Mouse (Mus musculus) pancreas, adult 10 weeks (tissue): ENCODE measurements around the gene 4921511C20Rik. TPM values are rescaled to one million over a fixed set of nuclear protein-coding genes. Genes with fewer than 3 reads are reported as not detected.

Experiments used
- polyA plus RNA-seq: library from polyadenylated mRNA; stranded (reverse); fragments of 350-450 nt; fragmentation: Illumina TruSeq; extraction: RNeasy Lipid Tissue Mini Kit (QIAGEN cat#74804); gene quantifications from one replicate; pipeline ENCODE4 v1.2.3, GENCODE M21; 2015; ENCODE audit warnings: low read depth, low replicate concordance; ENCODE audit not compliant: insufficient read depth

4921511C20Rik gene
- not detected for polyA plus RNA-seq

DNA sequence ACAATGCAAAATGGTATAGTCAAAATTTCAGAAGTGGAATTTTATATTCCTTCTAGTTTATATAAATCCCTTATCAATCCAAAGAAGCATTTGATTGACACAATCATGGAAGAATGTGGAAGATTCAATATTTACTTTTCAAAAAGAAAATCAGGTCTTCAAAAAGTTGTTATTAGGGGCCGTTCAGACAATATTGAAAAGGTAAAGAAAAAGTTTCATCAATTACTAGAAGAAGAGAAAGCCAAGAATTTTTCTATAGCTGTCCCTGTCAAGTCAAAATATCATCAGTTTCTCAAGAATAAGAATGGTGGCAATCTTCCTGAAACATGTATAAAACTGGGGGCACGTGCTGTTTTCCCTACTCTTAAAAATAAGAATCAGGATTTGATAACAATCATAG, at the start of gene 4921511C20Rik:
TSS of gene 4921511C20Rik (plus strand) at position 301 of the 400 bp plus-strand sequence.

